Mouse (Mus musculus) heart, adult 2 months (tissue): ENCODE measurements around the gene Cxcl5.

Experiments
- CTCF ChIP-seq: fragments of 200-600 bp; IDR thresholded peaks from 2 replicates; pipeline ENCODE4 v1.8.1; 2022; ENCODE audit warnings: antibody characterized with exemption, mild to moderate bottlenecking, moderate library complexity
- EP300 ChIP-seq: fragments of 200-500 bp; IDR thresholded peaks from 2 replicates; pipeline ENCODE4 v1.6.1; 2011; ENCODE audit warnings: low read depth, low read length, control low read depth; ENCODE audit not compliant: insufficient read depth

DNA sequence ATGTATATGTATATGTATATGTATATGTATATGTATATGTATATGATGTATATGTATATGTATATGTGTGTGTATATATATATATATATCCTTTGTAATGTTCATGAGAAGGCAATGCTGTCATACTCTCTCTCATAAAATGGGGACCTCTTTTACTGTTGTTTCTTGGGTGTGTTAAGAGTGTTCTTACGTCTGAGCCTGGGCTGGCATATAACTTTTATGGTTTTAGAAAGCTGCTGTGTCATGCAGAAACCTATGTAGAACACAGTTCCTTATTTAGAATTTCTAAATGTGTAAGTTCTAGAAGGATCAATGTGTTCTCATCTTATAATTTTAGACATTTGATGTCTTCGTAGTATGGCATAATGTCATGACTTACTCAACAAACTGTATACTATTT, 1.7 kb downstream of the Cxcl5 start:
- TF ChIP-seq CTCF (no peak), EP300 (no peak)
